Mouse (Mus musculus): ENCODE measurements around the gene Calm1. TPM values are rescaled to one million over a fixed set of nuclear protein-coding genes. Genes with fewer than 3 reads are reported as not detected.
"Not testable (repeated sequence)": the region's sequence is repeated elsewhere in the genome, so short reads cannot be mapped to it uniquely, and the experiment has no call there.

The Calm1 gene
- polyA plus RNA-seq, 1 experiment from 2014 or later: 2,106 TPM

- Histone ChIP-seq H3K27ac (ENCODE audit: low read length) (no peak overlapping the region), H3K9me3 (ENCODE audit: low read length) (no peaks in the 10 kb centered on the region), H3K4me1 (ENCODE audit: insufficient read depth, low read depth, low read length) (peaks cover 3% of the 10 kb centered on the region; the same call in 1 of the 2 replicates), H3K36me3 (ENCODE audit: insufficient read depth, low read length) (no peaks in the 10 kb centered on the region), H3K4me3 (ENCODE audit: low read depth, low read length) (no peak overlapping the region), H3K9ac (replicated peaks; ENCODE audit: low read depth) (no peak overlapping the region), H3K4me2 (replicated peaks; ENCODE audit: low read depth, low read length) (no peak overlapping the region), H3K27me3 (replicated peaks; ENCODE audit: insufficient read depth, low read length) (no peaks in the 10 kb centered on the region)
- TF ChIP-seq CTCF (IDR thresholded peaks at IDR 0.05): peak; percentile 23
- TF ChIP-seq EP300 (IDR thresholded peaks at IDR 0.05): no peak
- DNase-seq (ENCODE audit: low spot score): no peak
- 75% methylated on average over 2 of the region's 2 CpGs for WGBS
- no peak for ATAC-seq
These were observed 16.6 kb upstream of the Calm1 start for GRCm38 (mm10) chr12:100182676-100183075.

GRCm38 (mm10) chr12:100183970-100184369 is 15.3 kb upstream of the Calm1 start:
- Histone ChIP-seq H3K36me3 (ENCODE audit: insufficient read depth, low read length) (no peaks in the 10 kb centered on the region), H3K4me3 (ENCODE audit: low read depth, low read length) (no peak overlapping the region), H3K4me1 (ENCODE audit: insufficient read depth, low read depth, low read length) (peaks cover 7% of the 10 kb centered on the region; the same call in 1 of the 2 replicates), H3K9me3 (ENCODE audit: low read length) (no peaks in the 10 kb centered on the region), H3K27ac (ENCODE audit: low read length) (no peak overlapping the region), H3K27me3 (replicated peaks; ENCODE audit: insufficient read depth, low read length) (no peaks in the 10 kb centered on the region), H3K9ac (replicated peaks; ENCODE audit: low read depth) (no peak overlapping the region), H3K4me2 (replicated peaks; ENCODE audit: low read depth, low read length) (no peak overlapping the region)
- DNase-seq (ENCODE audit: low spot score): peak; percentile 68
- TF ChIP-seq EP300 (IDR thresholded peaks at IDR 0.05) (peak; percentile 32; the same call in 1 of the 2 replicates), CTCF (IDR thresholded peaks at IDR 0.05) (no peak)
- ATAC-seq: no peak
- WGBS: 60% methylated on average over 5 of the region's 5 CpGs

- peak overlapping the region; percentile 99 for H3K27ac ChIP-seq (ENCODE audit: low read length)
- WGBS: 85% methylated on average over 2 of the region's 2 CpGs
- ATAC-seq; DNase-seq (ENCODE audit: low spot score); H3K4me1 ChIP-seq (ENCODE audit: insufficient read depth, low read depth, low read length); H3K4me2 ChIP-seq (replicated peaks; ENCODE audit: low read depth, low read length); H3K36me3 ChIP-seq (ENCODE audit: insufficient read depth, low read length); H3K9ac ChIP-seq (replicated peaks; ENCODE audit: low read depth); H3K4me3 ChIP-seq (ENCODE audit: low read depth, low read length); H3K9me3 ChIP-seq (ENCODE audit: low read length); H3K27me3 ChIP-seq (replicated peaks; ENCODE audit: insufficient read depth, low read length): not testable (repeated sequence)
- TF ChIP-seq CTCF (IDR thresholded peaks at IDR 0.05): peak; percentile 35; the same call in 1 of the 2 replicates
These were observed 14.3 kb upstream of the Calm1 start for GRCm38 (mm10) chr12:100184976-100185375.

- Histone ChIP-seq H3K9me3 (ENCODE audit: low read length) (no peaks in the 10 kb centered on the region), H3K4me2 (replicated peaks; ENCODE audit: low read depth, low read length) (peak overlapping the region; percentile 73; the same call in 1 of the 2 replicates), H3K4me3 (ENCODE audit: low read depth, low read length) (no peak overlapping the region), H3K9ac (replicated peaks; ENCODE audit: low read depth) (no peak overlapping the region), H3K27ac (ENCODE audit: low read length) (peak overlapping the region; percentile 99), H3K27me3 (replicated peaks; ENCODE audit: insufficient read depth, low read length) (no peaks in the 10 kb centered on the region), H3K36me3 (ENCODE audit: insufficient read depth, low read length) (no peaks in the 10 kb centered on the region), H3K4me1 (ENCODE audit: insufficient read depth, low read depth, low read length) (peaks cover 7% of the 10 kb centered on the region; the same call in 1 of the 2 replicates)
- WGBS: 30% methylated on average over 7 of the region's 7 CpGs
- ATAC-seq (0 out of 2 replicates have a peak, but pooled peaks have one; percentile 6), DNase-seq (ENCODE audit: low spot score) (peak; percentile 92)
- TF ChIP-seq CTCF (IDR thresholded peaks at IDR 0.05) (no peak), EP300 (IDR thresholded peaks at IDR 0.05) (peak; percentile 24; the same call in 1 of the 2 replicates)
These were observed 13.3 kb upstream of the Calm1 start for GRCm38 (mm10) chr12:100185897-100186296.

GRCm38 (mm10) chr12:100186376-100186775 is 12.9 kb upstream of the Calm1 start:
- no peaks in the 10 kb centered on the region for H3K9me3 ChIP-seq (ENCODE audit: low read length)
- 5% methylated on average over 6 of the region's 6 CpGs for WGBS
- peak overlapping the region; percentile 99 for H3K27ac ChIP-seq (ENCODE audit: low read length)
- H3K4me2 ChIP-seq (replicated peaks; ENCODE audit: low read depth, low read length): peak overlapping the region; percentile 73
- peaks cover 7% of the 10 kb centered on the region; the same call in 1 of the 2 replicates for H3K4me1 ChIP-seq (ENCODE audit: insufficient read depth, low read depth, low read length)
- H3K9ac ChIP-seq (replicated peaks; ENCODE audit: low read depth): peak overlapping the region; percentile 91
- peak overlapping the region; percentile 72 for H3K4me3 ChIP-seq (ENCODE audit: low read depth, low read length)
- no peaks in the 10 kb centered on the region for H3K27me3 ChIP-seq (replicated peaks; ENCODE audit: insufficient read depth, low read length)
- ATAC-seq (no peak), DNase-seq (ENCODE audit: low spot score) (peak; percentile 80)
- no peaks in the 10 kb centered on the region for H3K36me3 ChIP-seq (ENCODE audit: insufficient read depth, low read length)
- TF ChIP-seq CTCF (IDR thresholded peaks at IDR 0.05) (no peak), EP300 (IDR thresholded peaks at IDR 0.05) (0 out of 2 replicates have a peak, but pooled peaks have one; percentile 3)

GRCm38 (mm10) chr12:100187013-100187755 is 12.1 kb upstream of the Calm1 start:
- peak; percentile 20 for TF ChIP-seq CTCF (IDR thresholded peaks at IDR 0.05)
- TF ChIP-seq EP300 (IDR thresholded peaks at IDR 0.05): peak; percentile 85

More at GRCm38 (mm10) chr12:100187013-100187755, 12.1 kb upstream of the Calm1 start:
- Histone ChIP-seq H3K4me2 (replicated peaks; ENCODE audit: low read depth, low read length) (peak overlapping the region; percentile 73), H3K9ac (replicated peaks; ENCODE audit: low read depth) (peak overlapping the region; percentile 91), H3K9me3 (ENCODE audit: low read length) (no peaks in the 10 kb centered on the region), H3K4me3 (ENCODE audit: low read depth, low read length) (peak overlapping the region; percentile 72), H3K36me3 (ENCODE audit: insufficient read depth, low read length) (no peaks in the 10 kb centered on the region), H3K27ac (ENCODE audit: low read length) (peak overlapping the region; percentile 99), H3K4me1 (ENCODE audit: insufficient read depth, low read depth, low read length) (peaks cover 7% of the 10 kb centered on the region; the same call in 1 of the 2 replicates), H3K27me3 (replicated peaks; ENCODE audit: insufficient read depth, low read length) (no peaks in the 10 kb centered on the region)
- ATAC-seq: peak; percentile 100
- WGBS: under 1% methylated on average over 51 of the region's 52 CpGs
- peak; percentile 99 for DNase-seq (ENCODE audit: low spot score)
